Mouse (Mus musculus) thymus, adult 2 months (tissue): ENCODE data around the gene Lypd3.

Source experiments
- CTCF ChIP-seq: fragments of 200-500 bp; IDR thresholded peaks from 2 replicates; pipeline ENCODE4 v1.5.1; 2012; ENCODE audit warnings: mild to moderate bottlenecking, control low read depth, low read length, moderate library complexity, borderline replicate concordance; ENCODE audit not compliant: control insufficient read depth, poor library complexity, insufficient read depth; ENCODE audit errors: extremely low read depth
- POLR2A ChIP-seq: fragments of 200-500 bp; IDR thresholded peaks from 2 replicates; pipeline ENCODE4 v1.6.1; 2012; ENCODE audit warnings: mild to moderate bottlenecking, low read length, control low read depth, moderate library complexity; ENCODE audit not compliant: control insufficient read depth, poor library complexity, insufficient read depth; ENCODE audit errors: extremely low read depth

DNA sequence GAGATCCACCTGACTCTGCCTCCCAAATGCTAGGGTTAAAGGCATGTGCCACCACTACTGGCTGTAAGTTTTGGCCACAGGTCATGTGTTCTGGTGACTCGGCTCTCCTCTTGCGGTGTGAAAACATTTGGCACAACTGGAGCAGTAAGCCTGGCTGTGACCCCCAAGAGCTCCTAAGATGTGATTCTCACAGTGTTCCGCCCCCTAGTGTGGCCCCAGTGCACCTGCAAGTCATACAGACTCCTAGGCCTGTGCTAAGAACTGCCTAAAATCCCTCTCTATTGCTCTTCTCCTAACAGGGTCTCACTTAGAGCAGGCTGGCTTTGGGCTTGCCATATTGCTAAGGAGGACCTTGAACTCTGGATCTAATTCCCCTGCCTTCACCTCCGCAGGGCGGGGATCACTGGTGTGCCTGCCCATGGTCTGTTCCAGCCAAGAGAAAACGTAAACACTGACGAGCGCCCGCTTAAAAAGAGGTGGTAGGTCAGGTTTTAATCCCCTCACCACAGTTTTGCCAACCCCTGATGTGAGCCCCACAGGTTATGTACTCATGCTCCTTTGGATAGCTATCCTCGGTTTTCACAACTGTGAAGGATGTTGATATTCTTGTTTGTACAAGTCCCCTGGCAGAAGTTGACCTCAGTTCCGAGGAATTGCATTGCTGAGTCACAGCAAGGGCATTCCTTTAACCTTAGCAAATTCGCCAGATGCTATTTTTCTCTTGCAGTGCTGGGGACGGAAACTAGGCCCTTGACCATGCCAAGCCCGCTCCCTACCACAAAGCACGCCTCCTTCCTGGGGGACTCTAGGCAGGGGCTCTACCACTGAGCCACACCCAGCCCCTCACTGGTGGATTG is 36.9 kb upstream of the Lypd3 start:
- TF ChIP-seq POLR2A (no peak), CTCF (0 out of 2 replicates have a peak, but pooled peaks have one; percentile 11)
